ENCODE assay signal across 8 mouse cellular contexts in the genomic region with DNA sequence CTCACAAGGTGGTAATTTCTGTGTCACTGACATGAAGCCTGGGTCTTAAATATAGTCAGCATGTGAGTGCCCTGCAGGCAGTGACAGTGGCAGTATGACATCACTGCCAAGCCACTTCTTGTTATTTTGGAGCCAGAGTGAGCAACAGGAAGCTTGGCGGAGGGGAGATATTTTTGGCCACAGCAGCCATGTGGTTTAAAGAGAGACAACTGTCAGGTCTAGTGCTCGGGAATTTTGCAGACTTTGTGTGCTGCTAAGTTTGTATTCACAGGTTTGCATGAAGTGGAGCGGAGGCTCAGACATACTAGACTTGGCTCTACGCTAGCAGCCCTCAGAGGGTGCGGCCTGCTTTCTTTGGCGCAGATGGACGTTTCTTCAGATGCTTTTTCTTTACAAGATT.
A peak's percentile ranks its signal among the peaks of the same experiment; 100 is the strongest.
DNase-seq lines count a peak whose midpoint lies in the region; ATAC-seq and TF ChIP-seq lines count a peak whose summit lies in the region.

No protein-coding gene starts in this region.

- peak; percentile 94 for DNase-seq in 416B (ENCODE audit: low read depth)
- peak; percentile 92 for DNase-seq in CH12.LX (ENCODE audit: extremely low read depth)
- peak; percentile 27 for DNase-seq in liver, adult 2 months (ENCODE audit: extremely low read depth, low read depth, low spot score)
- peak; percentile 79 to 81 for DNase-seq in right cerebral cortex, adult 2 months (ENCODE audit: low spot score in 2 of 2)

- ATAC-seq in frontal cortex, adult (ENCODE audit: low TSS enrichment): peak; percentile 89
- ATAC-seq in hematopoietic stem cell, adult 5-6 weeks (replicated peaks in 1 of 2; ENCODE audit: insufficient read depth in 1 of 2, low FRiP score in 2 of 2, low TSS enrichment in 1 of 2, low read depth in 1 of 2, poor library complexity in 2 of 2, severe bottlenecking in 2 of 2): peak; percentile 96 to 97
- no peak for ATAC-seq in erythroid progenitor cell, adult 5-6 weeks (replicated peaks; ENCODE audit: low FRiP score, poor library complexity, severe bottlenecking)
- no peak for ATAC-seq in midbrain, embryonic 16.5 days

- TF ChIP-seq RAD21 in CH12.LX (IDR thresholded peaks at IDR 0.05; ENCODE audit: low read depth, low read length): no peak; the same call in 1 of the 2 replicates

- H3K36me3 ChIP-seq in CH12.LX (replicated peaks in 1 of 2; ENCODE audit: control insufficient read depth in 1 of 2, insufficient read depth in 1 of 2, low read length in 1 of 2): peaks cover 0 to 2% of the 10 kb centered on the region in 2 experiments
- H3K36me3 ChIP-seq in liver, adult 2 months (ENCODE audit: control insufficient read depth, insufficient read depth, low read length): peaks cover 24% of the 10 kb centered on the region; the same call in 1 of the 2 replicates
- H3K36me3 ChIP-seq in midbrain, embryonic 16.5 days (ENCODE audit: control insufficient read depth, insufficient read depth, low read length): no peaks in the 10 kb centered on the region

- TF ChIP-seq POLR2A in CH12.LX (IDR thresholded peaks at IDR 0.05; ENCODE audit: low read depth, low read length): 0 out of 2 replicates have a peak, but pooled peaks have one; percentile 13
- no peak for TF ChIP-seq POLR2A in liver, adult 2 months (IDR thresholded peaks at IDR 0.05; ENCODE audit: extremely low read depth, insufficient read depth, low read length)

- no peak for TF ChIP-seq CTCF in CH12.LX (conservative IDR thresholded peaks at IDR 0.05 in 1 of 2, IDR thresholded peaks at IDR 0.05 in 1 of 2; ENCODE audit: low read depth in 2 of 2, low read length in 2 of 2)
- no peak for TF ChIP-seq CTCF in liver, adult 2 months (IDR thresholded peaks at IDR 0.05; ENCODE audit: low read depth, low read length)

- dilution Hi-C loops in CH12.LX (cut with MboI; ENCODE audit: extremely low pct_ligation_motif_present, extremely low pct_unique_long_range_greater_than_20kb, low sequenced_read_pairs): no loop called here

- in situ Hi-C loops in CH12.LX (cut with MboI; ENCODE audit: low pct_ligation_motif_present, low pct_unique_long_range_greater_than_20kb, low sequenced_read_pairs): loop anchor here (10.0 to 25.0 kb wide), 2 partner anchors 143 to 451 kb away; a partner anchor contains a TSS

- peak overlapping the region in 2 of 3 experiments; percentile 12 to 33 for H3K4me3 ChIP-seq in CH12.LX (replicated peaks in 1 of 3; ENCODE audit: low read depth in 2 of 3, low read length in 2 of 3, poor library complexity in 1 of 3)
- H3K4me3 ChIP-seq in liver, adult 2 months (ENCODE audit: insufficient read depth, low read depth, low read length): no peak overlapping the region
- no peak overlapping the region for H3K4me3 ChIP-seq in midbrain, embryonic 16.5 days (ENCODE audit: low read depth, low read length)

- H3K79me2 ChIP-seq in CH12.LX (replicated peaks; ENCODE audit: control insufficient read depth, extremely low read depth, insufficient read depth, poor library complexity, severe bottlenecking): no peaks in the 10 kb centered on the region
- H3K79me2 ChIP-seq in liver, adult 2 months (ENCODE audit: control insufficient read depth, insufficient read depth, low read length): no peaks in the 10 kb centered on the region

- H3K4me2 ChIP-seq in CH12.LX (ENCODE audit: insufficient read depth, low read depth, poor library complexity, severe bottlenecking): peak overlapping the region; percentile 39
- H3K4me2 ChIP-seq in midbrain, embryonic 16.5 days (ENCODE audit: low read length): no peak overlapping the region

- peaks cover 16 to 80% of the 10 kb centered on the region in 2 experiments for H3K4me1 ChIP-seq in CH12.LX (ENCODE audit: control insufficient read depth in 1 of 2, insufficient read depth in 2 of 2)
- H3K4me1 ChIP-seq in liver, adult 2 months (ENCODE audit: control insufficient read depth, insufficient read depth, low read length): peaks cover 3% of the 10 kb centered on the region; the same call in 1 of the 2 replicates
- no peaks in the 10 kb centered on the region for H3K4me1 ChIP-seq in midbrain, embryonic 16.5 days (ENCODE audit: control insufficient read depth, insufficient read depth, low read length)

- peak; percentile 73 for TF ChIP-seq EP300 in CH12.LX (IDR thresholded peaks at IDR 0.05; ENCODE audit: low read length)

- peak overlapping the region; percentile 40 for H3K27ac ChIP-seq in CH12.LX (ENCODE audit: insufficient read depth, low read depth)
- peak overlapping the region; percentile 18; the same call in 1 of the 2 replicates for H3K27ac ChIP-seq in liver, adult 2 months (replicated peaks; ENCODE audit: insufficient read depth, low read depth, low read length)
- H3K27ac ChIP-seq in midbrain, embryonic 16.5 days (ENCODE audit: low read length): no peak overlapping the region

- 75% methylated on average over 7 of the region's 7 CpGs for WGBS in liver, adult 2 months
- WGBS in midbrain, embryonic 16.5 days: 79% methylated on average over 7 of the region's 7 CpGs

- H3K9me3 ChIP-seq in CH12.LX (replicated peaks; ENCODE audit: low read length): no peaks in the 10 kb centered on the region
- no peaks in the 10 kb centered on the region for H3K9me3 ChIP-seq in midbrain, embryonic 16.5 days (replicated peaks; ENCODE audit: control insufficient read depth, low read length, poor library complexity, severe bottlenecking)

- peak overlapping the region; percentile 25; the same call in 1 of the 2 replicates for H3K9ac ChIP-seq in CH12.LX (ENCODE audit: insufficient read depth, low read depth)
- H3K9ac ChIP-seq in liver, adult 2 months (ENCODE audit: low read depth, low read length): no peak overlapping the region
- H3K9ac ChIP-seq in midbrain, embryonic 16.5 days (ENCODE audit: low read depth, low read length): no peak overlapping the region

- H3K27me3 ChIP-seq in CH12.LX (replicated peaks): no peaks in the 10 kb centered on the region
- H3K27me3 ChIP-seq in liver, adult 2 months (ENCODE audit: control insufficient read depth, insufficient read depth, low read length): no peaks in the 10 kb centered on the region
- no peaks in the 10 kb centered on the region for H3K27me3 ChIP-seq in midbrain, embryonic 16.5 days (ENCODE audit: control insufficient read depth, insufficient read depth, low read depth, low read length)

TF ChIP-seq in CH12.LX, 34 proteins besides CTCF, POLR2A, EP300 and RAD21:
- TF ChIP-seq MAZ (IDR thresholded peaks at IDR 0.05; ENCODE audit: low read depth, low read length) (no peak), JUND (conservative IDR thresholded peaks at IDR 0.05; ENCODE audit: low read depth, low read length) (peak; percentile 79; the same call in 1 of the 2 replicates), SIN3A (IDR thresholded peaks at IDR 0.05; ENCODE audit: low read length) (peak; percentile 71), KAT2A (IDR thresholded peaks at IDR 0.05; ENCODE audit: insufficient replicate concordance, low read length) (no peak), JUN (IDR thresholded peaks at IDR 0.05; ENCODE audit: insufficient read depth, low read depth, low read length) (peak; percentile 57), USF1 (IDR thresholded peaks at IDR 0.05; ENCODE audit: low read depth, low read length) (no peak), PAX5 (IDR thresholded peaks at IDR 0.05; ENCODE audit: low read length) (no peak), MXI1 (IDR thresholded peaks at IDR 0.05; ENCODE audit: low read depth, low read length) (peak; percentile 89), TCF12 (IDR thresholded peaks at IDR 0.05; ENCODE audit: low read depth, low read length) (peak; percentile 58; the same call in 1 of the 2 replicates), MEF2A (IDR thresholded peaks at IDR 0.05; ENCODE audit: borderline replicate concordance, low read depth, low read length) (peak; percentile 99), USF2 (conservative IDR thresholded peaks at IDR 0.05; ENCODE audit: low read depth, low read length) (no peak), MAX (IDR thresholded peaks at IDR 0.05; ENCODE audit: low read length) (peak; percentile 88), HCFC1 (IDR thresholded peaks at IDR 0.05; ENCODE audit: low read depth, low read length) (peak; percentile 30; the same call in 1 of the 2 replicates), BHLHE40 (IDR thresholded peaks at IDR 0.05; ENCODE audit: low read depth, low read length) (peak; percentile 79), ELF1 (IDR thresholded peaks at IDR 0.05; ENCODE audit: low read depth, low read length) (peak; percentile 61), IRF4 (IDR thresholded peaks at IDR 0.05; ENCODE audit: low read depth, low read length) (peak; percentile 37; the same call in 1 of the 2 replicates), POLR2AphosphoS2 (IDR thresholded peaks at IDR 0.05; ENCODE audit: low read depth, low read length) (no peak), NELFE (IDR thresholded peaks at IDR 0.05; ENCODE audit: low read depth, low read length) (peak; percentile 56; the same call in 1 of the 2 replicates), MYC (IDR thresholded peaks at IDR 0.05; ENCODE audit: low read depth, low read length) (peak; percentile 89), ETS1 (conservative IDR thresholded peaks at IDR 0.05; ENCODE audit: low read depth, low read length) (peak; percentile 96), CHD1 (IDR thresholded peaks at IDR 0.05; ENCODE audit: low read depth, low read length) (no peak), TBP (conservative IDR thresholded peaks at IDR 0.05; ENCODE audit: low read depth, low read length) (0 out of 2 replicates have a peak, but pooled peaks have one; percentile 29)

Comparison
In these comparisons a context has a peak if more than half of its experiments do, and no peak if none do; other contexts are left out.
1. DNase-seq: peak in every context shown above with its lines; median percentile 94 in 416B; 92 in CH12.LX; 80 in right cerebral cortex, adult 2 months; 27 in liver, adult 2 months.
2. H3K4me3 ChIP-seq: peak in CH12.LX (2 of 3); none in liver, adult 2 months (single experiment) and midbrain, embryonic 16.5 days (single experiment).
3. ATAC-seq: peak in frontal cortex, adult (single experiment) and hematopoietic stem cell, adult 5-6 weeks (2 of 2); none in erythroid progenitor cell, adult 5-6 weeks (single experiment) and midbrain, embryonic 16.5 days (single experiment).